Mouse (Mus musculus): Measurements from ENCODE around the gene Gm42906.

GRCm38 (mm10) chr5:151248084-151248483 lies 179.9 kb downstream of the Gm42906 start:
- no peak for TF ChIP-seq CTCF (IDR thresholded peaks at IDR 0.05; ENCODE audit: insufficient read depth, low read depth, low read length)
- no peak for TF ChIP-seq POLR2A (IDR thresholded peaks at IDR 0.05; ENCODE audit: insufficient read depth, low read depth, low read length)

Measured in olfactory bulb, adult 2 months (tissue).